ENCODE assay signal across 31 mouse cellular contexts in the genomic region with DNA sequence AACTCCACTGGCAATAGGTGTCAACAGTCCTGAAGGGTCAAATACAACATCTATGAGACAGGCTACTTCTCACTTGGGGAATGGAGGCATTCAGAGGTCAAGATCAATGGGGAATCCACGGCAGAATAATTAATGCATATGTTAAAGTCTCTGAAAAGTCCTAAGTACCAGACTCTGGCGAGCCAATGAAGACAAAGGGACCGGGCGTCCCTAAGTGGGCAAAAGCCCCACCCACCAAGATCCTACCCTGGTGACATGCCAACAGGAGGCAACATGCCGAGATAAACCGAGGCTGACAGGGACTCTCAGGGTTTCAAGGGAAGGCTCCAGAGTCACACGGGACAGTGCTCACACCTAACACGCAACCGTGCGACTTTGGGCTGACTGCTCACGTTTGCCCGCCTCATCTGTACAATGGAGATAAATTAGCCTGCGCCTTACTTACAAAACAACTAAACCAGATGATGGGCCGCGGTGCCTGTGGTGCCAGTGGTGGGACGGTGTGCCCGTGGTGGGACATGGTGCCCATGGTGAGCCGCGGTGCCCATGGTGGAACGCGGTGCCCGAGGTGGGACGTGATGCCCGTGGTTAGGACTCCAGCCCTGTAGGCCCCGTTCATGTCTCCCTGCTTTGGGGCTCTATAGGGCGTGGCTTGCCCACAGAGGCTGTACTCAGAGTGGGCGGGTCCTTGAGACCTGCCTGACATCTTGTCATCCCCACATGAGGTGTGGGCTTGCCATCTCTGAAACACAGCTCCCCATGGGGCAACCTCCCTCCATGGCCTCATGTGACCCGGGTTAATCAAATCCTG. TPM values are rescaled to one million over a fixed set of nuclear protein-coding genes. Genes with fewer than 3 reads are reported as not detected.
DNase-seq lines count a peak whose midpoint lies in the region; ATAC-seq and TF ChIP-seq lines count a peak whose summit lies in the region.
"Had no signal": no experiment of that assay in that cellular context is flagged by ENCODE, and none has a peak within 500 bp of the region (broad histone marks: within the 10 kb centered on the region; RNA-seq: fewer than 3 reads in every experiment).

No protein-coding gene starts in this region.

- 87% methylated on average over 28 of the region's 28 CpGs for WGBS in intestine, embryonic 16.5 days
- 93% methylated on average over 28 of the region's 28 CpGs for WGBS in forebrain, embryonic 11.5 days

- no peak overlapping the region for H3K27ac ChIP-seq in intestine, embryonic 16.5 days (ENCODE audit: low read length)
- no peak overlapping the region for H3K27ac ChIP-seq in forebrain, embryonic 11.5 days (ENCODE audit: low read depth, low read length)
- H3K27ac ChIP-seq: forebrain, embryonic 12.5 days; hindbrain, embryonic 10.5 days; hindbrain, embryonic 15.5 days; left cerebral cortex, adult 2 months; limb, embryonic 12.5 days; liver, embryonic 15.5 days; neural tube, embryonic 15.5 days; stomach, embryonic 15.5 days had no signal

- H3K4me3 ChIP-seq in E14TG2a.4 (replicated peaks; ENCODE audit: low read length), result peak overlapping the region; percentile 68
- H3K4me3 ChIP-seq in intestine, embryonic 16.5 days (ENCODE audit: low read length), result no peak overlapping the region
- H3K4me3 ChIP-seq in forebrain, embryonic 11.5 days (ENCODE audit: low read depth, low read length), result no peak overlapping the region
- H3K4me3 ChIP-seq: erythroblast, embryonic 14.5 days; forebrain, embryonic 12.5 days; hindbrain, embryonic 10.5 days; hindbrain, embryonic 15.5 days; left cerebral cortex, adult 2 months; limb, embryonic 12.5 days; liver, embryonic 15.5 days; midbrain, embryonic 10.5 days; neural tube, embryonic 15.5 days; stomach, embryonic 15.5 days had no signal

- H3K9me3 ChIP-seq in E14TG2a.4 (ENCODE audit: low read length), result peaks cover 15% of the 10 kb centered on the region
- H3K9me3 ChIP-seq in intestine, embryonic 16.5 days (ENCODE audit: control insufficient read depth, low read length), result no peaks in the 10 kb centered on the region
- peaks cover 3% of the 10 kb centered on the region; the same call in 1 of the 2 replicates for H3K9me3 ChIP-seq in forebrain, embryonic 11.5 days (ENCODE audit: control insufficient read depth, low read length)
- H3K9me3 ChIP-seq: forebrain, embryonic 12.5 days; hindbrain, embryonic 15.5 days; liver, embryonic 15.5 days; neural tube, embryonic 15.5 days; stomach, embryonic 15.5 days had no signal

- peaks cover 7% of the 10 kb centered on the region for H3K27me3 ChIP-seq in E14TG2a.4 (ENCODE audit: insufficient read depth, low read length)
- no peaks in the 10 kb centered on the region for H3K27me3 ChIP-seq in intestine, embryonic 16.5 days (replicated peaks; ENCODE audit: control insufficient read depth, insufficient read depth, low read length)
- H3K27me3 ChIP-seq in forebrain, embryonic 11.5 days (ENCODE audit: control insufficient read depth, insufficient read depth, low read length), result no peaks in the 10 kb centered on the region
- H3K27me3 ChIP-seq: forebrain, embryonic 12.5 days; hindbrain, embryonic 15.5 days; limb, embryonic 12.5 days; liver, embryonic 15.5 days; neural tube, embryonic 15.5 days; Patski; stomach, embryonic 15.5 days had no signal

- peak; percentile 60 for DNase-seq in cerebellum, adult 9-10 months
- no peak for DNase-seq in cerebellum, postnatal 4 days (ENCODE audit: low spot score in 2 of 2)
- peak; percentile 82 for DNase-seq in ES-CJ7 (ENCODE audit: low read depth, low spot score)
- no peak for DNase-seq in thymus, postnatal 0 days (ENCODE audit: low spot score)
- no peak for DNase-seq in forebrain, embryonic 11.5 days (ENCODE audit: low spot score)
- DNase-seq: adrenal gland, postnatal 36 days; forebrain, postnatal 0 days; gastrocnemius, postnatal 14 days; heart, postnatal 14 days; kidney, adult 8-10 months; kidney, postnatal 10 days; lung, embryonic 14.5 days; lung, postnatal 14 days; retina, postnatal 1 day; right cerebral cortex, postnatal 14 days; thymus, postnatal 14 days had no signal

- H3K36me3 ChIP-seq in E14TG2a.4 (ENCODE audit: insufficient read depth, low read length), result peaks cover 5% of the 10 kb centered on the region; the same call in 1 of the 2 replicates
- no peaks in the 10 kb centered on the region for H3K36me3 ChIP-seq in intestine, embryonic 16.5 days (ENCODE audit: control insufficient read depth, insufficient read depth, low read length)
- no peaks in the 10 kb centered on the region; the same call in 1 of the 2 replicates for H3K36me3 ChIP-seq in forebrain, embryonic 11.5 days (ENCODE audit: control insufficient read depth, insufficient read depth, low read length)
- H3K36me3 ChIP-seq: hindbrain, embryonic 15.5 days; liver, embryonic 15.5 days; neural tube, embryonic 15.5 days; stomach, embryonic 15.5 days had no signal

- TF ChIP-seq CTCF in E14TG2a.4 (conservative IDR thresholded peaks at IDR 0.05; ENCODE audit: low read length), result no peak

- H3K4me2 ChIP-seq in intestine, embryonic 16.5 days (ENCODE audit: low read depth, low read length), result no peak overlapping the region
- no peak overlapping the region for H3K4me2 ChIP-seq in forebrain, embryonic 11.5 days (ENCODE audit: low read depth, low read length, severe bottlenecking)
- H3K4me2 ChIP-seq: forebrain, embryonic 12.5 days; hindbrain, embryonic 15.5 days; limb, embryonic 12.5 days; liver, embryonic 15.5 days; lung, embryonic 14.5 days; neural tube, embryonic 15.5 days; stomach, embryonic 15.5 days had no signal

- peaks cover 79% of the 10 kb centered on the region for H3K4me1 ChIP-seq in E14TG2a.4 (replicated peaks; ENCODE audit: low read depth, low read length)
- H3K4me1 ChIP-seq in intestine, embryonic 16.5 days (ENCODE audit: control insufficient read depth, insufficient read depth, low read length), result peaks cover 22% of the 10 kb centered on the region
- H3K4me1 ChIP-seq in forebrain, embryonic 11.5 days (replicated peaks; ENCODE audit: control insufficient read depth, insufficient read depth, low read length), result no peaks in the 10 kb centered on the region

- no peak overlapping the region for H3K9ac ChIP-seq in intestine, embryonic 16.5 days (ENCODE audit: low read depth, low read length)
- no peak overlapping the region for H3K9ac ChIP-seq in forebrain, embryonic 11.5 days (ENCODE audit: low read length)
- H3K9ac ChIP-seq: forebrain, embryonic 12.5 days; forebrain, postnatal 0 days; hindbrain, embryonic 15.5 days; limb, embryonic 12.5 days; liver, embryonic 15.5 days; lung, embryonic 14.5 days; neural tube, embryonic 15.5 days; stomach, embryonic 15.5 days had no signal

- peak; percentile 34; the same call in 1 of the 2 replicates for ATAC-seq in intestine, embryonic 16.5 days
- ATAC-seq in forebrain, embryonic 11.5 days (replicated peaks; ENCODE audit: low FRiP score), result no peak
- ATAC-seq: CD4-positive, CD25-positive, alpha-beta regulatory T cell, adult 4 months; forebrain, postnatal 0 days; inflammation-experienced regulatory T-cells, adult 6 months; Patski had no signal

RNA-seq across cellular contexts. Expression of gene Arhgef10l, which starts 26.2 kb away (rescaled TPM):
- polyA plus RNA-seq in intestine, embryonic 16.5 days (2015; fragmentation: Nextera tagmentation; extraction: Ambion mirVana), result 12.1 and 14.3 TPM in 2 replicates
- polyA plus RNA-seq in thymus, postnatal 0 days (2015; fragmentation: Nextera tagmentation; extraction: Ambion mirVana), result 12.5 and 16.3 TPM in 2 replicates
- 23.3 and 23.6 TPM in 2 replicates for polyA plus RNA-seq in forebrain, embryonic 11.5 days (2014; fragmentation: Nextera tagmentation; extraction: Ambion mirVana)

Comparison
In these comparisons a context has a peak if more than half of its experiments do, and no peak if none do; other contexts are left out.
1. DNase-seq: peak in cerebellum, adult 9-10 months (single experiment) and ES-CJ7 (single experiment); none in cerebellum, postnatal 4 days (0 of 2), thymus, postnatal 0 days (single experiment) and forebrain, embryonic 11.5 days (single experiment).